In genomic region chr11:97896655-97897054, GRCm38 (mm10) we compare ENCODE assay signal across 12 mouse cellular contexts. TPM values are rescaled to one million over a fixed set of nuclear protein-coding genes. Genes with fewer than 3 reads are reported as not detected.
"Had no signal": no experiment of that assay in that cellular context is flagged by ENCODE, and none has a peak within 500 bp of the region (broad histone marks: within the 10 kb centered on the region; RNA-seq: fewer than 3 reads in every experiment).

No protein-coding gene starts in this region.

- DNase-seq: kidney, adult 8-10 months; liver; liver, embryonic 13.5 days; liver, postnatal 0 days; right cerebral cortex, adult 18-20 months; right cerebral cortex, postnatal 25 days; thymus, postnatal 4 days had no signal

- H3K27me3 ChIP-seq: midbrain, embryonic 13.5 days; neural tube, embryonic 15.5 days had no signal

- ATAC-seq: intestine, postnatal 0 days; liver, postnatal 0 days; midbrain, embryonic 13.5 days had no signal

- H3K9me3 ChIP-seq: liver, embryonic 13.5 days; midbrain, embryonic 13.5 days; neural tube, embryonic 15.5 days had no signal

- H3K9ac ChIP-seq: liver, embryonic 13.5 days; liver, postnatal 0 days; midbrain, embryonic 13.5 days; neural tube, embryonic 15.5 days had no signal

- H3K4me1 ChIP-seq: liver, embryonic 13.5 days; midbrain, embryonic 13.5 days; neural tube, embryonic 15.5 days had no signal

- H3K36me3 ChIP-seq: liver, embryonic 13.5 days; midbrain, embryonic 13.5 days; neural tube, embryonic 15.5 days had no signal

- H3K4me3 ChIP-seq: left cerebral cortex, adult 2 months; liver, embryonic 13.5 days; midbrain, embryonic 13.5 days; neural tube, embryonic 15.5 days had no signal

- H3K27ac ChIP-seq: left cerebral cortex, adult 2 months; liver, embryonic 13.5 days; midbrain, embryonic 13.5 days; neural tube, embryonic 15.5 days had no signal

- H3K4me2 ChIP-seq: liver, embryonic 13.5 days; midbrain, embryonic 13.5 days; neural tube, embryonic 15.5 days had no signal

RNA-seq across cellular contexts. Expression of gene Fbxo47, which starts 12.7 kb away (rescaled TPM):
- polyA plus RNA-seq: small intestine, adult 2 months had no signal
